Mouse (Mus musculus) cerebellum, postnatal 25 days (tissue): ENCODE results near the gene Galnt16.
A peak's percentile ranks its signal among the peaks of the same experiment; 100 is the strongest.

Source experiments
- DNase-seq, 2 experiments: peaks; one replicate each; pipeline ENCODE4 v3.0.0; 2021; ENCODE audit warnings: mixed read lengths in 2 of 2

The Galnt16 gene

GRCm38 (mm10) chr12:80601597-80602269 is 83.7 kb downstream of the Galnt16 start:
- DNase-seq, result no peak

DNA sequence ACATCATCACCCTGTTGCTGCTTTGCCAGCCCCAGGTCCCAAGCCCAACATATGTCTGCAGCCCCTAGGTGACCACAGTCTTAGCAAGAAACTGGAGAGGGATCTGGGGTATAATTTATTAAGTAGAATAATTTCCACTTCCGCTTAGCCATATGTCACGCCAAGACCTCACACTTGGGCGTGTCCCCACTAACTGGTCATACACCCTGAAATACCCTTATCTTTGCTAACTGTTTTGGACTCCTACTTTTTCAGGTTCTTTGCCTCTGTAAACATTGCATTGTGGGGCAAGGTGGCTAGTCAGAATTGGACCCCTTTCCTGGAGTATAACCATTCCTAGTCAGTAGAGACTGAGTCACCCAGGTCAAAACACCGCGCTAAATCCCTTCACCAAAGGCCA is 84.4 kb downstream of the Galnt16 start:
- DNase-seq, result no peak

DNA sequence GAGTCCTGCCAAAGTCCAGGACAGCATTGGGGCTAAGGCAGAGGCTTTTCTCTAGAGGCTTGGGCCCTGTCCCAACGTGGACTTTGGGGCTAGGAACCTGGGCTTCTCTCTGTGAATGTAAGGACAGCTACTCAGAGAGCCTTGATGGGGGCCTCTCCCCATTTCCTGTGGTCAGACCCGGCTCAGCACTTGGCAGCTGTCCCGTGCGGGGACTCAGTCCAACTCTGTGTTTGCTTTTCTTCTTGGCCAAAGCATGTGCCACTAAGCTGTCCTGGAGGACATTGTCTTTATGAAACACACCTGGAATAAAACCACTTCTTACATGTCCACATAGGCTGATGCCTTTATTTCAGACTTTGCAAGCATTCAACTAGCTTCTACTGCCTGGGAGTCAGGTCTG is 85.5 kb downstream of the Galnt16 start:
- DNase-seq, result peak in 1 of 2 experiments; percentile 50

DNA sequence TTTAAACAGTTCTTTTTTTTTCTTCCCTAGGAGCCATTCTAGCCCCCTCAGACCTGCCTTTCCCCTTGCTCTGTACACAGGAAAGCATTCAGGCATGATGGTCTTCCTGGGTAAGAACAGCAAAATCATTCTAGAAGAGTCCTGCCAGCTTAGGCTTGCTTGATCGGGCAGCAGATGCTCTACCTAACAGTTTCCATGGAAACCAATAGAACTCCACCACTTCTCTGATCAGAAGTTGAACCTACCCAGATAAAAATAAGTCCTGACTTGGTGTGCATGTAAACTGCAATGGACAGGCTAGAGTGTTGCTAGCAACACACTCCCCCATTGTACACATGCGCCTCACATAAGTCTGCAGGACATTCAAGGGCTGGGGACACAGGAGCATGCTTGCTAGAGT is 86.1 kb downstream of the Galnt16 start:
- no peak for DNase-seq

DNA sequence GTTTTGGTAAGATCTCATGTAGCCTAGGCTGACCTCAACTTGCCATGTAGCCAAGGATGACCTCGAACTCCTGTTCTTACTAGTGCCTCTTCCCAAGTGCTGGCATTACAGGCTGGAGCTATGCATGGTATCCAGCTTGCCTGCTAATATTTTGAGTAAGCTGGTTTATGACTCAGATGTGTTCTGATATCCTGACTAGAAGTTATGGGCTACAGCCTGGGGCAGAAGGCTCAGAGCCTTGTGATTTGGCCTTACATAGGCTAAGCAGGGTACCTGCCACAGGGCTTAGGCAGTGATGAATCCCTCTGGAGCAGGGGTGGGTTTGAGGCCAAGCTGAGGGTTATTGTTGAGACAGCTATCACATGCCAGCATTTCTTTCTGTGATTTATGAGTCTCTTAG is 90.5 kb downstream of the Galnt16 start:
- no peak for DNase-seq

DNA sequence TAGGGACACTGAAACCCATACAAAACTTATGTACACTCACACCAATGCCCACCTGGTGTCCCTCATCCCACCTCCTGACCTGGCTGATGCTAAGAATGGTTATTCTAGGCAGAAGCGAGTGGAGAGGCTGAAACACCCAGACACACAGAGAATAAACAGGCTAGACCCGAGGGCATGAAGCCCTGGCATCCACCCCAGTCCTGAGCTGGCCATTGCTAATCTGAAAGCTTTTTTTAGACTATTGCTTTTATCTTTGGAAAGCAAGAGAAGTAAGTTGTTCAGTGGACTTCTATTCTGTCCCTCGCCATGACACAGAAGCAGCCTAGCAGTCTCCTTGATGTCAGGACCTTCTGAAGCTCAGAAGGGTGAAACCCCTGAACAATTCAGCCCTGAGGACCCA is 91.9 kb downstream of the Galnt16 start:
- DNase-seq, result no peak

DNA sequence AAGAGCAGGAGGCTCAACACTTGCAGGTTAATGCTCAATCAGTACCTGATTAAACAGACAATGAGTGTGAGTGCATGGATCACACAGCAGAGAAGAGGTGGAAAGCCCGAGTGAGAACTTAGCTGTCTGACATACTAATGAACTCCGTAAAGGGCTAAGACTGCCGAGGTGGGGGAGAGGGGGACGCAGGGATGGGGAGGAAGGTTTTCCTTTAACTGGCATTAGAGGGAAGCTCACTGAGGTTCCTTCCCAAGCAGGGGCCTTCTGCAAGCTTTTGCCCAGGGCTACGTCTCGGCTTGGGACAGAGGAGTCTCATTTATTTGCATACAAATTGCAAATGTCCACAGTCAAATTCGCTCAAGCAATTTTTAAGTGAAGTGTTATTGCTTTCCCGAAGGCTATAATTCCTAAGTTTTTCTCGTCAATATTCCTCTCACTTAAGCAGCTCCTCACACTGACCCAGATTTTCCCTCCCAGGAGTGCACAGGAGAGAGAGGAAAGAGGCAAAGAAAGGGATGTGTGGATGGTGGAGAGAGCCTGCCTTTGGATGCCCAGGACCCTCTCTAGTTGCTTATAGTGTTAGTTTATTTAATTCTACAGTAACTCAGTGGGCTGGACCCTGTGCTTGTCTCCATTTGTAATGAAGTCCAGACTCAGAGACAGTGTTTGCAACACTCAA is 94.2 kb downstream of the Galnt16 start:
- no peak for DNase-seq

GRCm38 (mm10) chr12:80615371-80616257 is 97.5 kb downstream of the Galnt16 start:
- DNase-seq, result no peak

DNA sequence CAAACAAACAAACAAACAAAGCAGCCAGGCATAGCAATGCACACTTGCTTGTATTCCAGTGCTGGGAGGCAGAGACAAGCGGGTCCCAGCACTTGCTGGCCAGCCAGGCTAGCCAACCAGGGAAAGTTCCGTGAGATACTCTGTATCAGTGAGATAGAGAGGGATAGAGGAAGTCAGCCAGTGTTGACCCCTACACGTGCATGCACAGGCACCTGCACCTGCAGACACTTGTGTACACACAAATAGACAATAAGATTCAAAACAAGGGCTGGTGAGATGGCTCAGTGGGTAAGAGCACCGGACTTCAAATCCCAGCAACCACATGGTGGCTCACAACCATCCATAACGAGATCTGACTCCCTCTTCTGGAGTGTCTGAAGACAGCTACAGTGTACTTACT is 102.4 kb downstream of the Galnt16 start:
- no peak for DNase-seq

GRCm38 (mm10) chr12:80631790-80632189 is 113.7 kb downstream of the Galnt16 start:
- no peak for DNase-seq

DNA sequence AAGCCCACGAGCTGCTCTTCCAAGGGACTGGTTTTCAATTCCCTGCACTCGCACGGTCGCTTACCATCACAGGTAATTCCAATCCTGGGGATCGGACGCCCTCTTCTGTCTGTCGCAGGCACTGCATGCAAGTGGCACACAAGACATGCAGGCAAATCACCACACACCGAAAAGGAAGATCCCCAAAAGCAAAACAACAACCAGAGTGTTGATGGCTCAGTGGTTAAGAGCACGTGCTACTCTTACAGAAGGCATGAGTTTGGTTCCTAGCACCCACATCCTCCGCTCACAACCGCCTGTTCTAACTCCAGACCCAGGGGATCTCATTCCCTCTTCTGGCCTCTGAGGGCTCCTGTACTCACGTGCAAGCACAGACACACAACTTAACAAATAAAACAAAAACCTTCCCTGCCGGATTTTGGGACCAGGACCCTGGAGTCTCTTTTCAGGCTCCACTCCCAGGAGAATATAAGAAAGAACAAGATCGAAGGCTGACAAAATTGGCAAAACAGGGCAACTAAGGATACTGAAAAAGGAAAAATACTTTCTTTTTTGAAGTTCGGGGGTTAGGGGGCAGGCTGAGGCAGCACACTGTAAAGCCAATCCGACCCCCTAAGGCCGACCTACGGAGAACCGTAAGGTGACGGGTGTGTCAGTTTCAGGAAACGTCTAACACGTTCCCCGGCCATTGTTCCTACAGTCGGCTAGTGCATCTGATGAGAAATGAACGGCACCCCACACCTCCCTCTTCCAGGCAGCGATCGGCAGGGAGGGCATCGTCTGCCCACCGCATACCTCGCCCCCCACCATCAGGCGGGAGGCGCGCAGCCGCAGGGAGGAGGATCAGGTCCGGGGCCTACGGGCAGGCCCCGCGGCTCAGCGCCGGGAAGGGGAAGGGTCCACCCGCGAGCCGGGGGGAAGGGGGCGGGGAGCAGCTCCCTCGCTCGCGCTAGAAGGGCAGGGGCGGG is 124.9 kb downstream of the Galnt16 start:
- peak; percentile 45 to 68 for DNase-seq

- peak; percentile 93 to 95 for DNase-seq
Observed at GRCm38 (mm10) chr12:80643693-80644505, 125.8 kb downstream of the Galnt16 start, which contains the start of the genes Slc39a9 and Erh. Slc39a9 (plus strand) TSS chr12:80643883. Erh (minus strand) TSS chr12:80644341.

- no peak for DNase-seq
Observed at GRCm38 (mm10) chr12:80644506-80644868, 126.4 kb downstream of the Galnt16 start.

GRCm38 (mm10) chr12:80646377-80646776 is 128.3 kb downstream of the Galnt16 start:
- no peak for DNase-seq

- peak; percentile 44 to 57 for DNase-seq
Observed at GRCm38 (mm10) chr12:80653951-80654658, 136.0 kb downstream of the Galnt16 start.

DNA sequence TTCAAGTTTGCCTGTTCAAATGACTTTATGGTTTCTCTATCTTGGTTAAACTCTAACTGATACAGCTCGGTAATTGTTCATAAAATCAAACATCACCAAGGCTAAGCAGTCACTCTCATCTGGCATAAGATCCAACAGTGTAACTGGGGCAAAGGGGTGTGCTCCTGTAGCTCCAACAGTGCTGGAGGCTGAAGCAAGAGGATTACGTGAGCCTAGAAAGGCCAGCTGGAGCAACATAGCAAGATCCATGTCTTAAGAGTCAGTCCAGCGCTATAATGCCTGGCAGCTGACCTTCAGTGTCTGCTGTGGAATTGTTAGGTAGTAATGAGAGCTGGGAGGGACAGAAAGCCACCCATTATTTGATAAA is 136.6 kb downstream of the Galnt16 start:
- DNase-seq, result no peak

GRCm38 (mm10) chr12:80658661-80659060 is 140.6 kb downstream of the Galnt16 start:
- no peak for DNase-seq

DNA sequence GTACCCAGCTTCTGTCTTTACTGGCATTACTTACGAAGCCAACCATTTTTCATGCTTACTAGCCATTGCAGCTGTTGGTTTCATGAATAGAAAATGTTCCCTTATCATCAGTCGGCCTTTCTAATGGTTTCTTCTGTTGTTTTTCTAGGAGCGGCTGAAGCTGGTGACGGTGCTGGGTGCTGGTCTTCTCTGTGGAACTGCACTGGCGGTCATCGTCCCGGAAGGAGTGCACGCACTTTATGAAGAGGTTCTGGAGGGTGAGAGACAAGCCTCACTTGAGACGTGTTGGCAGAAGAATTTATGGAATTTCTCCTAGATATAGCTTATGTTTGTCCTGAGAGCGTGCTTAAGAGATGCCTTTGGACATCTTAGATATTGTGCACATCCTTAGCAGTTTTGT is 144.2 kb downstream of the Galnt16 start:
- no peak for DNase-seq

DNA sequence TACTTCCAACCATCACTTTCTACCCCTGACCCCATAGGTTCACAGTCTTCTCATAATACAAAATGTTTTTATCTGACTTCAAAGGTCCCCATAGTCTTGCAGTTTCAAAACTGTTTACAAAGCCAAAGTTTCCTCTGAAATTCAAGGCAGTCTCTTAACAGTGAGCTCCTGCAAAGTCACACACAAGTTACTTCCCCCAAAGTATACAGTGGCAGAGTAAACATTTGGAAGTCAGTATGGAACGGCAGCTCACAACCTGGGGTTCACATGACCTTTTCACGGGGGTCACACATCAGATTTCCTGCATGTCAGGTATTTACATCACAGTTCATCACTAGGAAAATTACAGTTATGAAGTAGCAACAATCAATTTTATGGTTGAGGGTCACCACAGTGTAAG is 145.9 kb downstream of the Galnt16 start:
- DNase-seq, result no peak

- no peak for DNase-seq
Observed at GRCm38 (mm10) chr12:80668391-80668790, 150.3 kb downstream of the Galnt16 start.

DNA sequence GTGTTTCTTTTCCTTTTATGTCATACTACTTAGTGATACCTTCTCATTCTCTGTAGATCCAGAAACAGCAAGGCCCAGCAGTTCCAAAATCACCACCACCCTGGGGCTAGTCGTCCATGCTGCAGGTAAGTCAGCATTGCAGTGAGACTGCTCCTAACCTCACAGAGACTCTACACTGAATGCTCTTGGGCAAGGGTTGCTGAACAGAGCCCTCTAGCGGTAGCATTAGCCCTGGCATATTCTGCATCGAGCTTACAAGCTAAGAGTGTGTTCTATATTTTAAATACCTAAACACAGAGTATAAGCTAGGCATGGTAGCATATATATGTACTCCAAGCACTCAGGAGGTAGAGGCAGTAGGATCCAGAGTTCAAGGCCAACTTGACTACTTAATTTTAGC is 155.1 kb downstream of the Galnt16 start:
- peak; percentile 66 to 76 for DNase-seq
